Mouse (Mus musculus): Measurements from ENCODE around the gene Abhd17a.

DNA sequence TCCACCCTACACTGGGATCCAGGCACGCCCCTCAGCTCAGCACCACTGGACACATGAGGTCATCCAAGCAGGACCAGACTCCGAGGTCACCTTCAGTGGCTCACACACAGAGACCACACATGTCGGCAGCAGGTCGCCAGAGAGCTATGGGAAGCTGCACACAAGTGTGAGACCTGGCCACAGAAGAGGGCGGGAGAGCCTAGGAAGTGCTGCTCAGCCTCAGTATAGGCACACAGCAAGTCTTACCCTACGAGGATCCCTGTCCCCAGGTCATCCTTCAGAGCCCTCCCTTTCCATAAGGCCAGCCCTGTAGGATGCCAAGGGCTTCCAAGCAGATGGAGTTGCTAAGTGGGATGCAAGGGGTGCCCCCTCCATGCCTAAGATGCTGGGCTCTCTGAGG lies 36.1 kb downstream of the Abhd17a start:
- TF ChIP-seq FLI1 (IDR thresholded peaks at IDR 0.05; ENCODE audit: low read length) (no peak), GATA1 (IDR thresholded peaks at IDR 0.05; ENCODE audit: borderline replicate concordance, low read length) (no peak)

All from megakaryocyte, embryonic 14.5 days (primary cell).